Mouse (Mus musculus) hindbrain, embryonic 15.5 days (tissue): ENCODE measurements around the gene Chac1. TPM values are rescaled to one million over a fixed set of nuclear protein-coding genes. Genes with fewer than 3 reads are reported as not detected.

Experiments
- ATAC-seq: fragments of 200-750 bp; cut with Nextera tagmentation; 2 replicates; pipeline ENCODE4 v1.8.0; 2017; ENCODE audit warnings: low read depth, moderate number of reproducible peaks, moderate TSS enrichment; ENCODE audit not compliant: low FRiP score
- H3K27ac ChIP-seq: fragments of 300-500 bp; sonication (generic); replicated peaks from 2 replicates; pipeline ENCODE4 v1.5.1; 2015; ENCODE audit warnings: mild to moderate bottlenecking, inconsistent platforms
- H3K27me3 ChIP-seq: fragments of 300-500 bp; sonication (generic); 2 replicates; pipeline ENCODE4 v1.6.1; 2015; ENCODE audit warnings: control low read depth, inconsistent platforms
- H3K36me3 ChIP-seq: fragments of 300-500 bp; sonication (generic); 2 replicates; pipeline ENCODE4 v1.6.1; 2015; ENCODE audit warnings: control low read depth, inconsistent platforms
- H3K4me1 ChIP-seq: fragments of 300-500 bp; sonication (generic); replicated peaks from 2 replicates; pipeline ENCODE4 v1.6.1; 2015; ENCODE audit warnings: control low read depth, inconsistent platforms
- H3K4me2 ChIP-seq: fragments of 300-500 bp; sonication (generic); 2 replicates; pipeline ENCODE4 v1.6.1; 2015; ENCODE audit warnings: moderate library complexity, mild to moderate bottlenecking, inconsistent platforms
- H3K4me3 ChIP-seq: fragments of 300-500 bp; sonication (generic); 2 replicates; pipeline ENCODE4 v1.5.1; 2015; ENCODE audit warnings: mild to moderate bottlenecking, inconsistent platforms
- H3K9ac ChIP-seq: fragments of 300-500 bp; sonication (generic); 2 replicates; pipeline ENCODE4 v1.6.1; 2015; ENCODE audit warnings: inconsistent platforms
- H3K9me3 ChIP-seq: fragments of 300-500 bp; sonication (generic); 2 replicates; pipeline ENCODE4 v1.6.1; 2016; ENCODE audit warnings: control low read depth, inconsistent platforms
- WGBS: fragments of 180-500 bp; shearing (Covaris S2); methylation state at CpG from one replicate; pipeline ENCODE4 v1.1.7; 2015; 5-methylcytosine and 5-hydroxymethylcytosine counted together
- polyA plus RNA-seq: library from polyadenylated mRNA; unstranded; fragments of >200 nt; fragmentation: Nextera tagmentation; extraction: Ambion mirVana; gene quantifications from 2 replicates; pipeline ENCODE4 v1.2.1, GENCODE M21; 2015

Chac1 gene
- polyA plus RNA-seq, 1 experiment from 2014 or later: 10.7 TPM

DNA sequence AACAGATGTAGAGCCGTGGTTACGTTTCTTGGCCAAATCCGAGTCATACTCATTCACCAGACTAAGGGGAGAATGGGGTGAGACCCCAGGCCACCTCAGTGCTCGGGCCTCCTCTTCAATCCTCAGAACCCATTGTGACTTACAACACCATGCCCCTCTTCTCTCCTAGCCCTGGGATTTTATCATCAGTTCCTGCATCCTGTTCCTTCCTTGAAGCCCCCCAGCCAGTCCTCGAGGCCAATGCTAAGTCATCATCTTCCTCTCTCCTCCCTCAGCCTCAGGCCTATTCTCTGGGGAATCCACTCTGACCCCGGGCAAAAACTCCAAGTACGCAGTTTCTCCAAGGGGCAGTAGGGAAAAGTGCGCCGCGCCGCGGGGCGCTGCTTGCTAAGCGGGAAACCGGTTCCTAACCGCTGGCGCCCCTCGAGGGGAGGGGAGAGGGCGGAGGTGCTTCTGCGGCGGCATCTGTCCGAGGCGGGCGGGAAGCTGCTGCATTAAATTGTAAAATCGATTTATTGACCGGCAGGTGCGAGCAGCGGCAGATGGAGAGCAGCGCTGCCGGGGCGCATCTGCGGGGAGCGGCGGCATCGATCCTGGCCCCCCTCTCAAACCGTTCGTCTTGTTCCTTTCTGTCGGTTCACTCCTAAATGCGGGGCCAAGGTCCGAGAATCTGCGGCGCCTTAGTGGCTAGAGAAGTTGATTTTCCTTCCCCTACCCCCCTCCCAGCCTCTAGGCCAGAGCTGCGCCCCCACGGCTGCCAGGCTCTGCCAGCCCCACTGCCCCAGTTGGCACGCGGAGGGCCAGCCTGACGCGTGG, 29.1 kb upstream of the Chac1 start:
- Histone ChIP-seq H3K36me3 (no peaks in the 10 kb centered on the region), H3K9ac (peak overlapping the region; percentile 21; the same call in 1 of the 2 replicates), H3K4me1 (peaks cover 51% of the 10 kb centered on the region), H3K4me2 (peak overlapping the region; percentile 82), H3K4me3 (peak overlapping the region; percentile 37), H3K27me3 (peaks cover 84% of the 10 kb centered on the region), H3K27ac (no peak overlapping the region), H3K9me3 (no peaks in the 10 kb centered on the region)
- no peak; the same call in 1 of the 2 replicates for ATAC-seq
- WGBS: 2% methylated on average over 48 of the region's 48 CpGs

DNA sequence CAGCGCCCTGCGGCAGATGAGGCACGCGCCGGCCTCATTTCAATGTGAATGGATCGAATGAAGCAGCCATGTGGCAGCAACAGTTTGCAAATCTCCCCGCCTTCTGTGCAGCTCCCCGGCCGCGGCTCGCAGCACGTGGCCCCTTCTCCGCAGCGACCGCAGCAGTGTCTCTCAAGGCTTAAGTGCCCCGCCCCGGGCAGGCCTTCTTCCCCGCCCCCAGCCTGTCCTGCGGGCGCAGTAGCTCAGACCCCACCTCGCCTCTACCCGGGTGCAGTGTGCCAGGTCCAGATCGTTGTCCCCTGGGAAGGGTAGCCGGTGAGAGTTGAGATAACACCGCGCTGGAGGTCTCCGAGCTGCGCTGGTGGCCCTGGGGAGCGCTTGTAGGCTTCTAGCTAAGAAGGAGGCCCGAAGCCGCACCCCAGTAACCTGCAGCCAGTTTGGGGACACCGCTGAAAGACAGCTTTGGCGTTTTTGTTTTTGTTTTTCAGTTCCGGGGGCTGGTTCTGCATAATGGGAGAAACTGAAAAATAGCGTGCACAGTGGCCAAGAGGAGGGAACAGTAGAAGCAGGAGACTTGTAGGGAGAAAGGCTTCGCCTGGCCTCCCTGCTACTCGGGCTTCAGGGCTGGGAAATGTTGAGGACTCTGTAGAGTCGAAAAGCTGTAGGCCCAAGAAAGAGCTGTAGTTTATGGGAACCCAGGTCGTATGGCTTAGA, 28.3 kb upstream of the Chac1 start:
- Histone ChIP-seq H3K4me2 (peak overlapping the region; percentile 82), H3K27me3 (peaks cover 80% of the 10 kb centered on the region), H3K4me1 (peaks cover 58% of the 10 kb centered on the region), H3K9me3 (no peaks in the 10 kb centered on the region), H3K4me3 (peak overlapping the region; percentile 37), H3K36me3 (no peaks in the 10 kb centered on the region), H3K27ac (no peak overlapping the region), H3K9ac (peak overlapping the region; percentile 21; the same call in 1 of the 2 replicates)
- 0 out of 2 replicates have a peak, but pooled peaks have one; percentile 57 for ATAC-seq
- 4% methylated on average over 39 of the region's 39 CpGs for WGBS

DNA sequence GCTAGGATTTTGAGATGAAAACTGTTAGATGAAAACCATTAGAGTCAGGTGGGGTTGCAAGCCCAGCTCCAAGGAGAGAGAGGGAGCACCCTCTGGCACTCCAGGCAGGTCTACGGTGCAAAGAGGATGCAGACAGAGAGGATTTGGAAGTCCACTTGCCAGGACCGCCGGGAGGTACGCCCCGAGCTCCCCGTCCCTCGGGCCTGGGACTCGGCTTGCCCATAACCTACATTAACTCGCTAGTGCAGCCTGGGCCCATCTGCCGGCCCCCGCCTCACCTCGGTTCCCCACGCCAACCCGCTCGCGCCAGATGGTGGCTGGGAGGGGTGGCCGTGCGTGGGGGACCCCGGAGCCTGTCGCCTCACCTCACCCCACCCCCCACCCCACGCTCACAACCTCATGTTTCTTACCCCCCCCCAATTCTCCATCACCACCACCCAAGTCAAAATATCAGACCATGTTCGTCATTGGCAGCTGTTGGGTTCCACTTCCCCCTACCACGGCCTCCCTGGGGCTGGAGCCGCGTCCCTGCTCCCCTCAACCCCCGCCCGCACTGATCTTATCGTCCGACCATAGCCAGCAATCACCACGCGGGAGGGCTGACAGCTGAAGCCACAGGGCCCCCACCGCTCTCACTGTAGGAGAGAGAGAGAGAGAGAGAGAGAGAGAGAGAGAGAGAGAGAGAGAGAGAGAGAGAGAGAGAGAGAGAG, 27.0 kb upstream of the Chac1 start:
- Histone ChIP-seq H3K9ac (no peak overlapping the region), H3K9me3 (no peaks in the 10 kb centered on the region), H3K36me3 (no peaks in the 10 kb centered on the region), H3K4me3 (peak overlapping the region; percentile 47), H3K4me2 (peak overlapping the region; percentile 96), H3K4me1 (peaks cover 69% of the 10 kb centered on the region), H3K27me3 (peaks cover 82% of the 10 kb centered on the region), H3K27ac (no peak overlapping the region)
- 5% methylated on average over 32 of the region's 32 CpGs for WGBS
- ATAC-seq: no peak

DNA sequence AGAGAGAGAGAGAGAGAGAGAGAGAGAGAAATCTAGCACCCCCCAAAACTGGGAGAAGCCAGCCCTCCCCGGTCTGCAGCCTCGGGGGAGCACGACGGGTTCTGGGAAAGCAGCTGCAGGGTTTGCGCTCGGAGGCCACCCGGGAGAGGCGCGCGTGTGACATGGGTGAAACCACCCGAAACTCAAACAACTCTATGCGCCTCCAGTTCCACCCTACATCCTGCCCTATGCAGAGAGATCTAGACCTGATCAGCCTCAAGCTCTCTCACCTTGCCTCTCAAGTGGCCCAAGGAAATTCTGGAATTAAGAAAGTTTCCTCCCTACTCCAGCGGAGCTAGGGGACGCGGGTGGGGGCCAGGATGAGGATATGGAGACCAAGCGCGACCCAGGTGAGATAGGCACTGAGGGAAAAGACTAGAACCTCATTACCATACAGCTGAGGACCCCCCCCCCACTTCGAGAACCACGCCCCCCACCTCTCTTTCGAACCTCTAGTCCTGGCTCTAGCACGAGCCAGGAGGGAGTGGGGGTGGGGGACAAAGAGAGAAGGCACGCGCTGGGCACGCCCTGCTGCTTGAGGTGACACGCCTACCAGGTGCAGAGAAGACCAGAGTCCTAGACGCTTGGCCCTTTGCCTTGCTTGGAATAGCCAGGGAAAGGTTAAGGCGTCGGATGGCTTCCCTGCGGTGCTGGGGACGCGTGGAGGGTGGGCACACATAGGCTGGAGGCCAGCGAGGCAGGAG, 26.3 kb upstream of the Chac1 start:
- no peak for ATAC-seq
- H3K4me2 ChIP-seq: peak overlapping the region; percentile 96
- no peak overlapping the region for H3K9ac ChIP-seq
- WGBS: 1% methylated on average over 32 of the region's 32 CpGs
- H3K36me3 ChIP-seq: no peaks in the 10 kb centered on the region
- H3K9me3 ChIP-seq: no peaks in the 10 kb centered on the region
- H3K4me3 ChIP-seq: peak overlapping the region; percentile 47
- H3K4me1 ChIP-seq: peaks cover 75% of the 10 kb centered on the region
- H3K27ac ChIP-seq: no peak overlapping the region
- peaks cover 82% of the 10 kb centered on the region for H3K27me3 ChIP-seq

DNA sequence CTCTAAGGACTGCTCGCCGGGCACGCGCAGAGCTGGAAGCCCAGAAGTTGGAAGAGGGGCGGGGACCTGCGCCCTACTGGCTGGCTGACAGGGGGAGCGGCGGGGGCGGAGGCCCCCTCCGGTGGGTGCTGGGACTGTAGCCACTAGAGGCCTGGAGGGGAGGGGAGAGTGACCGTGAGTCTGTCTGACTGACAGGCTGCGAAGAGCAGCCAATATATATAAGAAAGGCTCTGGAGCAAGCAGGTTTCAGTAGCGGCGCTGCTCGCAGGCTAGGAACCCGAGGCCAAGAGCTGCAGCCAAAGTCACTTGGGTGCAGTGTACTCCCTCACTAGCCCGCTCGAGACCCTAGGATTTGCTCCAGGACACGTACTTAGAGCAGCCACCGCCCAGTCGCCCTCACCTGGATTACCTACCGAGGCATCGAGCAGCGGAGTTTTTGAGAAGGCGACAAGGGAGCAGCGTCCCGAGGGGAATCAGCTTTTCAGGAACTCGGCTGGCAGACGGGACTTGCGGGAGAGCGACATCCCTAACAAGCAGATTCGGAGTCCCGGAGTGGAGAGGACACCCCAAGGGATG, 25.4 kb upstream of the Chac1 start, which contains the start of gene Dll4:
TSS of gene Dll4 (plus strand) at position 217 of the 576 bp plus-strand sequence.
- Histone ChIP-seq H3K9ac (peak within 1 kb of the TSS; percentile 38), H3K4me2 (peak within 1 kb of the TSS; percentile 96), H3K4me3 (peak within 1 kb of the TSS; percentile 47), H3K27ac (no peak within 1 kb of the TSS; the same call in 1 of the 2 replicates), H3K9me3 (no peaks in the 10 kb centered on the region), H3K4me1 (peaks cover 75% of the 10 kb centered on the region), H3K27me3 (peaks cover 84% of the 10 kb centered on the region), H3K36me3 (no peaks in the 10 kb centered on the region)
- no peak; the same call in 1 of the 2 replicates for ATAC-seq
- under 1% methylated on average over 33 of the region's 33 CpGs for WGBS

DNA sequence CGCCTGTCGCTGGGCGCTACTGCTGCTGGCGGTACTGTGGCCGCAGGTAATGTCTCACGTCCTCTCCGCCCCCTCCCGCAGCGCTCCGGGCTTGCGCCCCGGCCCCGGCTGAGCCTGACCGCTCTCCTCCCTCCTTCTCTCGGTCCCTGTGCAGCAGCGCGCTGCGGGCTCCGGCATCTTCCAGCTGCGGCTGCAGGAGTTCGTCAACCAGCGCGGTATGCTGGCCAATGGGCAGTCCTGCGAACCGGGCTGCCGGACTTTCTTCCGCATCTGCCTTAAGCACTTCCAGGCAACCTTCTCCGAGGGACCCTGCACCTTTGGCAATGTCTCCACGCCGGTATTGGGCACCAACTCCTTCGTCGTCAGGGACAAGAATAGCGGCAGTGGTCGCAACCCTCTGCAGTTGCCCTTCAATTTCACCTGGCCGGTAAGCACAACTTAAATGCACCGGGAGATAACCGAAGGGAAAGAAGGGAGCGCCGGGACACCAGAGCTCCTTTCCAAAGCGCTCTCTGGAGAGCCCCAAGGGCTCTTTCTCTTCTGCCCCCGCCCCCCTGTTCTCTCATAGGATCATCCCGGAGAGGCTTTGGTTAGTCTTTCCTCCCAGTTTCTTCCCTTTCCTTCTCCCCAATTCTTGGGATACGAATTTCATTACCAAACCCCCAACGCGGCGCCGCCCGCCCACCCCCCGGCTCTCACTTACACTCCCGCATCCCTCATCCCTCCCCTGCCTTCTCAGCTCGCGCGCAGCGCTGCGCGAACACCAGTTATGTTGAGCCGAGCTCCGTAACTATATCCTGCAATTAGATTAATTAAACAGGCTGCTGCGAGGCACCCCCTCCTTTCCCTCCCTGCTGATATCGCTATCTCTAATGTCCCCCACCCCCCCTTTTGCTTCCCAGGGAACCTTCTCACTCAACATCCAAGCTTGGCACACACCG, 24.6 kb upstream of the Chac1 start:
- H3K4me3 ChIP-seq: peak overlapping the region; percentile 47
- H3K4me2 ChIP-seq: peak overlapping the region; percentile 96
- no peaks in the 10 kb centered on the region for H3K36me3 ChIP-seq
- ATAC-seq: peak; percentile 55
- under 1% methylated on average over 57 of the region's 61 CpGs for WGBS
- H3K9ac ChIP-seq: peak overlapping the region; percentile 38
- H3K27ac ChIP-seq: no peak overlapping the region; the same call in 1 of the 2 replicates
- H3K27me3 ChIP-seq: peaks cover 84% of the 10 kb centered on the region
- no peaks in the 10 kb centered on the region for H3K9me3 ChIP-seq
- peaks cover 73% of the 10 kb centered on the region for H3K4me1 ChIP-seq

DNA sequence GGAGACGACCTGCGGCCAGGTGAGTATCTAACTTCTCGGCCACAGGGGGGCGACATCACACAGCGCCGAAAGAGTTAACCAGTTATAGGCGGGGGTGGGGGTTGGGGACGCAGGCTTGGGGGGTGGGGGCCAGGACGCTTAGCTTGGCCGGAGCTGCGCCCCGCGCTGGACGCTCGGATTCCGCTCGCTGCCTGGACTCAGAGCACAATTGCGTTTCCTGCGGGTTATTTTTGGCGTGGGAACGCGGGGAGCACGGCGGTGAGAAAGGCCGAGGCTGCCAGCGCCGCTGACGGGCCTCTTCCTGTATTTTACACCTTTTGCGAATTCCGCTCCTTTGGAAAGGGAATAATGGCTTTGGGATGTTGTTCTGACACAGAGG, 23.9 kb upstream of the Chac1 start:
- H3K9me3 ChIP-seq: no peaks in the 10 kb centered on the region
- peak overlapping the region; percentile 47 for H3K4me3 ChIP-seq
- ATAC-seq: no peak
- H3K4me1 ChIP-seq: peaks cover 66% of the 10 kb centered on the region
- H3K9ac ChIP-seq: peak overlapping the region; percentile 34
- no peaks in the 10 kb centered on the region for H3K36me3 ChIP-seq
- peaks cover 84% of the 10 kb centered on the region for H3K27me3 ChIP-seq
- H3K27ac ChIP-seq: no peak overlapping the region
- H3K4me2 ChIP-seq: peak overlapping the region; percentile 96
- under 1% methylated on average over 30 of the region's 30 CpGs for WGBS

DNA sequence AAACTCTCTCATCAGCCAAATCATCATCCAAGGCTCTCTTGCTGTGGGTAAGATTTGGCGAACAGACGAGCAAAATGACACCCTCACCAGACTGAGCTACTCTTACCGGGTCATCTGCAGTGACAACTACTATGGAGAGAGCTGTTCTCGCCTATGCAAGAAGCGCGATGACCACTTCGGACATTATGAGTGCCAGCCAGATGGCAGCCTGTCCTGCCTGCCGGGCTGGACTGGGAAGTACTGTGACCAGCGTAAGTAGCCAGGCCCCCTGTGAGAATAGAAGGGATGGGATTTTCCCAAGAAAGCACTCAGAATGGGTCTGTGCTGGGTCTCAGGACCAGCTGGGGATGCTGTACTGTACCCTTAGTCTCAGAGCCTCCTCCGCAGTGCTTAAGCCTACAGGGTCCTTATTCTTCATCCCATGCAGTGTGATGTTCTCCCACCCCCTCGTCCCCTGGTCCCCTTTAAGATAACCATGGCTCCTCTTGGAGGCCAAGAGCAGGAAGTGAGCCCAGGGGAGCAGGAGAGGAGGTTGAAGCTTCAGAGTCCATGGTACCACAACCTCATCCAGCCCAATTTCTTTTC, 23.0 kb upstream of the Chac1 start:
- Histone ChIP-seq H3K4me2 (peak overlapping the region; percentile 96), H3K4me3 (peak overlapping the region; percentile 47), H3K36me3 (no peaks in the 10 kb centered on the region), H3K27me3 (peaks cover 78% of the 10 kb centered on the region), H3K4me1 (peaks cover 57% of the 10 kb centered on the region), H3K9ac (no peak overlapping the region), H3K27ac (no peak overlapping the region), H3K9me3 (no peaks in the 10 kb centered on the region)
- no peak for ATAC-seq
- 16% methylated on average over 11 of the region's 11 CpGs for WGBS

DNA sequence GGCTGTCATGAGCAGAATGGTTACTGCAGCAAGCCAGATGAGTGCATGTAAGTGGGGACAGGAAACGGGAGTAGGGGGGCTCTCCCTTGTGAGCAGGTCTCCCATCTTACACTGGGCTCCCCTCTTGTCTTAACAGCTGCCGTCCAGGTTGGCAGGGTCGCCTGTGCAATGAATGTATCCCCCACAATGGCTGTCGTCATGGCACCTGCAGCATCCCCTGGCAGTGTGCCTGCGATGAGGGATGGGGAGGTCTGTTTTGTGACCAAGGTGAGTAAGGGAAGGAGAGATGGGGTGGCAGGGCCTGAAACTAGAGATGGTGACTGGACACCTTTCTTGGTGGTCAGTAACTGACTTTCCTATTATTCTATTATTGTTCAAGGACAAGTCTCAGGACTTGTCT, 22.5 kb upstream of the Chac1 start:
- H3K36me3 ChIP-seq: no peaks in the 10 kb centered on the region
- peak overlapping the region; percentile 96 for H3K4me2 ChIP-seq
- H3K27me3 ChIP-seq: peaks cover 73% of the 10 kb centered on the region
- no peak overlapping the region for H3K9ac ChIP-seq
- no peaks in the 10 kb centered on the region for H3K9me3 ChIP-seq
- H3K4me1 ChIP-seq: peaks cover 57% of the 10 kb centered on the region
- H3K27ac ChIP-seq: no peak overlapping the region
- WGBS: 27% methylated on average over 5 of the region's 5 CpGs
- no peak for ATAC-seq
- peak overlapping the region; percentile 47 for H3K4me3 ChIP-seq
